Mouse (Mus musculus): ENCODE data around the gene Apc2.

DNA sequence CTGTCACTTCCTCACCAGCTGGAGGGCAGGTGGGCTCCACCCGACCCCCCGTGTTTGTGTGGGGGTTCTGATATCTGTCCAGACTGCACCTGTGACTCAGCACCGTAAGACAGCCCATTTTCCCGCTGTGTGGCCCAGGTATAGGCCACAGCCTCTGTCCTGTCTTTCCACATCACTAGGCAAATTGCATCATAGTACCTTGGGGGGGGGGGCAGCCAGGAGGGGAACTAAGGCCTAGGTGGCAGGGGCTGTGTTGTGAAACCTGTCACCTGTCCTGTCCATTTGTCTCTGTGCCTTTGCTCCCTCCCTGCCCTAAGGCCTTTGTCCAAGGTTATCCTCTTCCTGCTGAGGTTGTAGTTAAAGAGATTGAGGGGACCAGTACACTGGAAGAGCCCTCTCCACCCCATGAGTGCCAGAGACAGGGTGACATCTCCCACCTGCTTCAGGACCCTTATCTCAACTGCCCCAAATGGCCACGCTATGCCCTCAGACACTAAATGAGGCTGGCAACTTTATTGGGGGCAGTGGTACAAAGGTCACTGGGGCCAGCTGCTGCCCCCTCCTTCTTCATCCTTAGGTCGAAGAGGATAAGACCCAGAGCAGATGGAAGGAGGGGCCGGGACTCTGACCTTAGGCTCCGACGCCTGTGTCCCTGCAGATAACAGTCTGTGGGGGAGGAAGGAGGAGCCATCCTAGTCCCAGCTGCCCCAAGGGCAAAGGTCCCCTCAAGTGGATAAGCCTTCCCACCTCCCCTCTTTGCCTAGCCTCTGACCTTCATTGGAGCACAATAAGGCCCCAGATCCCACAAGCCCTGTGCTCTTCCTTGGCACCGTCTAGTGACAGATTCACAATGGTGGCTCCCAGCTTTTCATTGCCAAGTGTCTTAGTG lies 36.1 kb downstream of the Apc2 start:
- no peak for TF ChIP-seq ZNF384 (IDR thresholded peaks at IDR 0.05; ENCODE audit: low read depth, low read length)
- TF ChIP-seq CTCF (conservative IDR thresholded peaks at IDR 0.05 in 1 of 2, IDR thresholded peaks at IDR 0.05 in 1 of 2; ENCODE audit: low read depth in 2 of 2, low read length in 2 of 2): no peak
- TF ChIP-seq JUND (conservative IDR thresholded peaks at IDR 0.05; ENCODE audit: low read depth, low read length): no peak
- no peak for TF ChIP-seq MEF2A (IDR thresholded peaks at IDR 0.05; ENCODE audit: borderline replicate concordance, low read depth, low read length)
- no peak for TF ChIP-seq POLR2A (IDR thresholded peaks at IDR 0.05; ENCODE audit: low read depth, low read length)
- no peak for TF ChIP-seq NRF1 (IDR thresholded peaks at IDR 0.05; ENCODE audit: low read depth, low read length)
- TF ChIP-seq ZC3H11A (IDR thresholded peaks at IDR 0.05; ENCODE audit: low read depth, low read length): no peak
- TF ChIP-seq ELF1 (IDR thresholded peaks at IDR 0.05; ENCODE audit: low read depth, low read length): no peak
- TF ChIP-seq ZKSCAN1 (IDR thresholded peaks at IDR 0.05; ENCODE audit: borderline replicate concordance, low read depth, low read length): no peak
- TF ChIP-seq KAT2A (IDR thresholded peaks at IDR 0.05; ENCODE audit: insufficient replicate concordance, low read length): no peak
- TF ChIP-seq MAX (IDR thresholded peaks at IDR 0.05; ENCODE audit: low read length): no peak
- no peak for TF ChIP-seq HCFC1 (IDR thresholded peaks at IDR 0.05; ENCODE audit: low read depth, low read length)
